In the genomic region with DNA sequence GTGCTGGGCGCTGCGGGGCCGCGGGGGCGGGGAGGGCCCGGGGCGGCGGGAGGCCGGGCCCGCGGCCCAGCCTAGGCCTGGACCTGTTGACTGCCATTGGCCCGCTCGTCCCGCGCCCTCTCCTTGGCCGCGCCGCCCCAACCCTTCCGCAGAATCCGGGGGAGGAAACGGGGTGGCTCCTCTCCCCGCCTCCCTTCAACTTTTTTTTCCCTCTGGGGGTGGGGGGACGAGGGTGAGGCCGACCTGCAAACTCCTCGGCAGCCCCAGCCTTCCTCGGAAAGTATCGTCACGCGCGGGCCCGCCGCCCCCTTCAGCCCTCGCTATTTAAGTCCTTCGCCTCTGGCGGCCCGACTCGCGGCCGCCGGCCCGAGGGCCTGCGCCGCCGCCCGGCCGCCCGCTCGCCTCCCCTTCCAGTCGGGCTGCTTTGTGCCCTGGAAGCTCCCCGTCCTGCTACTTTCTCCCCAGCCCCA, we compare ENCODE assay signal across 7 mouse cellular contexts. TPM values are rescaled to one million over a fixed set of nuclear protein-coding genes. Genes with fewer than 3 reads are reported as not detected.
DNase-seq lines count a peak whose midpoint lies in the region; ATAC-seq lines count a peak whose summit lies in the region.

No protein-coding gene starts in this region.

- peaks cover 27% of the 10 kb centered on the region for H3K4me1 ChIP-seq in intestine, embryonic 14.5 days (replicated peaks; ENCODE audit: control insufficient read depth, insufficient read depth, low read length)
- peaks cover 37% of the 10 kb centered on the region for H3K4me1 ChIP-seq in midbrain, embryonic 11.5 days (ENCODE audit: control insufficient read depth, insufficient read depth, low read length)

- H3K27ac ChIP-seq in intestine, embryonic 14.5 days (ENCODE audit: low read depth) = peak overlapping the region; percentile 100
- peak overlapping the region; percentile 100 for H3K27ac ChIP-seq in midbrain, embryonic 11.5 days (ENCODE audit: low read depth, low read length)

- H3K4me3 ChIP-seq in intestine, embryonic 14.5 days (ENCODE audit: low read depth, low read length) = peak overlapping the region; percentile 56
- H3K4me3 ChIP-seq in midbrain, embryonic 11.5 days (ENCODE audit: low read depth, low read length) = peak overlapping the region; percentile 68

- intact Hi-C loops in gastrocnemius, postnatal 14 days (cut with DNase I; ENCODE audit: low total_unique reads) = no loop called here
- intact Hi-C loops in left cerebral cortex, postnatal 25 days (cut with DNase I) = loop anchor here (1.0 to 5.0 kb wide), 5 partner anchors 7 to 620 kb away; partner anchors contain the start of gene Bmi1

- peak overlapping the region; percentile 98 for H3K9ac ChIP-seq in intestine, embryonic 14.5 days (ENCODE audit: low read length)
- H3K9ac ChIP-seq in midbrain, embryonic 11.5 days (ENCODE audit: low read length) = peak overlapping the region; percentile 100

- WGBS in intestine, embryonic 14.5 days = 1% methylated on average over 29 of the region's 50 CpGs
- WGBS in midbrain, embryonic 11.5 days = 1% methylated on average over 36 of the region's 50 CpGs

- ATAC-seq in intestine, embryonic 14.5 days (replicated peaks; ENCODE audit: low FRiP score, low TSS enrichment, low read depth) = peak; percentile 99
- ATAC-seq in midbrain, embryonic 11.5 days (ENCODE audit: low FRiP score) = peak; percentile 93

- H3K4me2 ChIP-seq in intestine, embryonic 14.5 days (ENCODE audit: low read length) = peak overlapping the region; percentile 94
- H3K4me2 ChIP-seq in midbrain, embryonic 11.5 days = peak overlapping the region; percentile 95

- H3K36me3 ChIP-seq in intestine, embryonic 14.5 days (ENCODE audit: control insufficient read depth, insufficient read depth, low read length) = no peaks in the 10 kb centered on the region
- no peaks in the 10 kb centered on the region for H3K36me3 ChIP-seq in midbrain, embryonic 11.5 days (ENCODE audit: control insufficient read depth, insufficient read depth, low read length)

- DNase-seq in adrenal gland, adult (ENCODE audit: inconsistent age in 2 of 2, low spot score in 1 of 2) = peak; percentile 99
- DNase-seq in embryo, embryonic 11 days = peak; percentile 96
- DNase-seq in gastrocnemius, postnatal 14 days = peak; percentile 96
- peak; percentile 94 for DNase-seq in intestine, embryonic 14.5 days (ENCODE audit: low spot score)
- DNase-seq in left cerebral cortex, postnatal 25 days (ENCODE audit: low spot score in 2 of 2) = peak; percentile 80 to 89
- peak; percentile 98 for DNase-seq in midbrain, embryonic 11.5 days (ENCODE audit: low spot score, missing footprints)
- peak; percentile 74 for DNase-seq in right cerebral cortex, postnatal 4 days

- no peaks in the 10 kb centered on the region for H3K27me3 ChIP-seq in intestine, embryonic 14.5 days (replicated peaks; ENCODE audit: control insufficient read depth, insufficient read depth, low read length)
- H3K27me3 ChIP-seq in midbrain, embryonic 11.5 days (ENCODE audit: control insufficient read depth, insufficient read depth, low read length) = no peaks in the 10 kb centered on the region

- no peaks in the 10 kb centered on the region for H3K9me3 ChIP-seq in intestine, embryonic 14.5 days (ENCODE audit: control insufficient read depth, low read length)
- H3K9me3 ChIP-seq in midbrain, embryonic 11.5 days (ENCODE audit: control insufficient read depth, low read length) = no peaks in the 10 kb centered on the region

RNA-seq across cellular contexts. Expression of gene Mllt10, which starts 1.8 kb away (rescaled TPM):
- 10 to 100 TPM; 19.0 to 20.5 TPM for total RNA-seq in gastrocnemius, postnatal 14 days (2021)
- 36.4 and 40.2 TPM in 2 replicates for polyA plus RNA-seq in intestine, embryonic 14.5 days (2014; fragmentation: Nextera tagmentation; extraction: Ambion mirVana)
- total RNA-seq in left cerebral cortex, postnatal 25 days (2021) = 10 to 100 TPM; 47.2 to 51.5 TPM
- 54.1 and 57.2 TPM in 2 replicates for polyA plus RNA-seq in midbrain, embryonic 11.5 days (2014; fragmentation: Nextera tagmentation; extraction: Ambion mirVana)

RNA-seq across cellular contexts. Expression of gene Skida1, which starts 8.0 kb away (rescaled TPM):
- 1 to 10 TPM in 1 of 2 experiments, under 1 TPM in 1; 1.00 to 1.0 TPM for total RNA-seq in gastrocnemius, postnatal 14 days (2021)
- 3.3 and 3.8 TPM in 2 replicates for polyA plus RNA-seq in intestine, embryonic 14.5 days (2014; fragmentation: Nextera tagmentation; extraction: Ambion mirVana)
- 1 to 10 TPM; 7.5 to 8.3 TPM for total RNA-seq in left cerebral cortex, postnatal 25 days (2021)
- 22.9 and 23.4 TPM in 2 replicates for polyA plus RNA-seq in midbrain, embryonic 11.5 days (2014; fragmentation: Nextera tagmentation; extraction: Ambion mirVana)

RNA-seq across cellular contexts. Expression of gene A930004D18Rik, which starts 19.3 kb away (rescaled TPM):
- total RNA-seq in gastrocnemius, postnatal 14 days (2021) = 1 to 10 TPM in 1 of 2 experiments, under 1 TPM in 1; 0.89 to 1.1 TPM
- 11.5 and 13.3 TPM in 2 replicates for polyA plus RNA-seq in intestine, embryonic 14.5 days (2014; fragmentation: Nextera tagmentation; extraction: Ambion mirVana)
- 1 to 10 TPM; 1.7 to 2.8 TPM for total RNA-seq in left cerebral cortex, postnatal 25 days (2021)
- polyA plus RNA-seq in midbrain, embryonic 11.5 days (2014; fragmentation: Nextera tagmentation; extraction: Ambion mirVana) = 10.5 and 11.6 TPM in 2 replicates

Comparison
In these comparisons a context has a peak if more than half of its experiments do, and no peak if none do; other contexts are left out.
1. Peak in every context shown above with its lines: DNase-seq, ATAC-seq, H3K4me3 ChIP-seq and H3K27ac ChIP-seq.
2. RNA of gene Skida1, which starts 8.0 kb away (total RNA-seq): 7.5 to 8.3 TPM in left cerebral cortex, postnatal 25 days; 1.00 to 1.0 TPM in gastrocnemius, postnatal 14 days; every median in the first group is over 4 times any median in the second.